Mouse (Mus musculus) layer of hippocampus, postnatal 36 days (tissue): ENCODE data around the gene Arhgap24. TPM values are rescaled to one million over a fixed set of nuclear protein-coding genes. Genes with fewer than 3 reads are reported as not detected.

Source experiments
- DNase-seq, 2 experiments: peaks; one replicate each; pipeline ENCODE4 v3.0.0; 2022
- total RNA-seq, 2 experiments: library from RNA; stranded (reverse); gene quantifications; 2 replicates each; pipeline ENCODE4 v1.2.3; 2021

Arhgap24 gene
- total RNA-seq, 2 experiments from 2014 or later, result 5.2 to 5.3 TPM

- DNase-seq, result no peak
These were observed 194.1 kb downstream of the Arhgap24 start for GRCm38 (mm10) chr5:102675326-102675725.

DNA sequence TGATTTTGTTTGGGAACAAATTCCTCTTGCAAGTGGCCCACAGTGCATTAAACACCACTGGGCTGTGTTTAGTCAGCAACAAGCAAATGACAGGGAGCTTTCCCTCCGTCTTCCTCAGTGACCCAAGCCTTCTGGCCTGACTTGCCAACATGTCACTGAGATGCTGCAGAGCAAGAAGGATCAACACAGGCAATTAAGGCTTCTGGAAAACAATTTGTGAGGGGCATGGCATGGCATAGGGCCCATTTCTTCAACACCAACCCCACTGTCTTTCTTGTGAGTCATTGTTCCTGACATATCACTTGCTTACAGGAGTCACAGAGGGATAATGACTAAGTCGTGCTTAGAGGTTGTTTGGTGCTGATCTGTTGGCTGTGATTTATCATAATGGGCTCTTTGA lies 196.0 kb downstream of the Arhgap24 start:
- DNase-seq, result no peak

DNA sequence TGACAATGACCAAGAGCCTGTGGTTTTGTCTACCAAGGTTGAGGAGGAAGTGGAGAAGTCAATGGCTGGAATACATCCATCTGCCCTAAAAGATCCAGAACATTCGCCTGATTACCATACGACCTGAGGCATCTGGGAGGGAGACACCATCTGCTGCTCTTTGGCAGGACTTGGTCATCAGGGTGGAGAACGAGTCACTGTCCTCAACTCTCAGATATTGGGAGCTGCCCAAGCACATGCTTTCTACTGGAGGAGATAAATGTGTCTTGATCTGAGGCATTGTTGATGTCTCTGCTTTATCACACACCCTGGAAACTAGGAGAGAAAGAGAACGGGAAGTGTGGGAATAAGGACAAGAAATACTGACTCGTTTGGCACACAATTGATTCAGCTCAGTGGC lies 206.5 kb downstream of the Arhgap24 start:
- no peak for DNase-seq

DNA sequence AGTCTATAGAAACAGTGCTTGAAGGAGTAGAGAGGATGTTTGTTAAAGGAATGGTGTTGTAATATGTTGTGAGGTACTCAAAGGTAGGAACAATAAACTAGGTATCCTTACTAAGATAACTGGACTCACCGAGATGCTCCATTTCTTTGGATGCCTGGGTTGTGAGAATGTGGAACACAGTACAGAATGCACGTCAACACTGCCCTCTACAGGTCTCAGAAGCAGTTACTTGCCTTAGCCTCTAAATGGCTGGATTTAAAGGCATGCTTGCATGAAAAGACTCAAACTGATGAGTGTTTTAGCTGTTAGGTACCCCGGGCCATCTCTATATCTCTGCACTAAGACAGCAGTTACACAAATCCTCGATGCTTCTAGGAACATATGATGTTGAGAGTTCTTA lies 211.3 kb downstream of the Arhgap24 start:
- DNase-seq, result peak; percentile 50 to 55

GRCm38 (mm10) chr5:102693192-102693591 lies 212.0 kb downstream of the Arhgap24 start:
- DNase-seq, result no peak

DNA sequence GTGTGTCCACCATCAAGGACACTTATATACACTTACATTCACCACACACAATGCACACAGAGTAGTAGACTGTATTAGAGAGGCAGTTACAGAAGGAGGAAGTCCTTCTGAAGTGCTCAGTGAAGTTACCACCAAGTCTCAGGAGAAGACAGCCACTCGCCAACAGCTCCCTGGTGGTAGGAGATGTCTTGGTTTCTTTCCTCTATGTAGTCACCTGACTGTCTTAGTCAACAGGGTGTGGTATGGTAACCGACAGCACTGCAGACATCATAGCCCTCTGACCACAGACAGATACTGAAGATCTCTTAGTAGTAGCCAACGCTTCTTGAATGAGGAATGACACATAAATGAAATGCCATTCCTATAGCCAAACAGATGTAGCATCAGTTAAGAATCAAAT lies 212.7 kb downstream of the Arhgap24 start:
- DNase-seq, result no peak

DNA sequence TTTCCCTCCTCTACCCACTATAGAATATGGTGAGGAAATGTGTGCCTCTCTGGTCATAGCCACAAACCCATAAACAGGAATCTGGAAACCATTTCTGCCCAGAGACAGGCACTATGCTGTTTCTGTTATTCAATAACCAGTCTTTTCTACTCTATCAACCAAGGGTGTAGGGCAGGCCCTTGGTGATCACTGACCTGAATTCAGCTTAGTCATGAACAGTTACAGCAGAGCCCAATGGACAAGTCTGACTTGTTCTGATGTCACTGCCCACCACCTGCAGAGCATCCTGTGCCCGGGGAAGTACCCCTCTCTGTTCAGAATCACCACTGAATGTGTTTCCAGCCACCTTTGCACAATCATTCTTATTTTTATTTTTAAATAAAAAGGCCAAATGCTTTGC lies 216.6 kb downstream of the Arhgap24 start:
- DNase-seq, result no peak

- DNase-seq, result no peak
These were observed 217.2 kb downstream of the Arhgap24 start for GRCm38 (mm10) chr5:102698396-102698795.

DNA sequence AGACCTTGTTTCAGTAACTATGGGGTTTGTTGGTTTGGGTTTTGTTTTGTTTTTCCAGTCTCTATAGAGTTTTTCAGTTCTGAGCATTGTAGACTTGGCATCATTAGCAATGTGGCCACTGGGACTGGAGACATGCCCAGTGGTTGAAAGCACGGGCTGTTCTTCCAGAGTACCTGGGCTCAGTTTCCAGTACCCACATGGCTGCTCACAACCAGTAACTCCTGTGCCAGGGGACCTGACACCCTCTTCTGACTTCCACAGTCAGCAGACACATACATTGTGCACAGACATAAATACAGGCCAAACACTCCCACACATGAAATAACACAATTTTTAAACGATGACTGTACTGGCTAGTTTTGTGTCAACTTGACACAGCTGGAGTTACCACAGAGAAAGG lies 217.7 kb downstream of the Arhgap24 start:
- DNase-seq, result no peak

GRCm38 (mm10) chr5:102702581-102702980 lies 221.4 kb downstream of the Arhgap24 start:
- DNase-seq, result no peak

- DNase-seq, result peak; percentile 44 to 49
These were observed 222.3 kb downstream of the Arhgap24 start for GRCm38 (mm10) chr5:102703325-102704099.

DNA sequence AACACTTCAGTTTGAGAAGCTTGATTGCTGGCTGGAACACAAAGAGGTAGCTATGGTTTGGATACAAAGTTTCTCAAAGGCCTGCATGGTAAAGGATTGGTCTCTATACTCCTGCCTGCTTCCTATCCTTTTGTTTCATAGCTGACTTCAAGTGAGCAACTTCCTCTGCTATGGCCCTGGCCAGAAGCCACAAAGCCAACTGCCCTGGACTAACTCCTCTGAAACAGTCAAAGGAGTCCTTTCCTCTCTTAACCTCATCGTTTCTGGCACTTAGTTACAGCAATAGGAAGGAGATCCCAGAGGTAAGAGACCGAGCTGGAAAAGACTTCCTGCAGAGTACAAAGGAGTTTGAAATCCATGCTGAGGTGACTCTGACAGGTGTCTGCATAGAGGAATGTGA lies 224.0 kb downstream of the Arhgap24 start:
- no peak for DNase-seq

GRCm38 (mm10) chr5:102710336-102710735 lies 229.1 kb downstream of the Arhgap24 start:
- DNase-seq, result no peak

DNA sequence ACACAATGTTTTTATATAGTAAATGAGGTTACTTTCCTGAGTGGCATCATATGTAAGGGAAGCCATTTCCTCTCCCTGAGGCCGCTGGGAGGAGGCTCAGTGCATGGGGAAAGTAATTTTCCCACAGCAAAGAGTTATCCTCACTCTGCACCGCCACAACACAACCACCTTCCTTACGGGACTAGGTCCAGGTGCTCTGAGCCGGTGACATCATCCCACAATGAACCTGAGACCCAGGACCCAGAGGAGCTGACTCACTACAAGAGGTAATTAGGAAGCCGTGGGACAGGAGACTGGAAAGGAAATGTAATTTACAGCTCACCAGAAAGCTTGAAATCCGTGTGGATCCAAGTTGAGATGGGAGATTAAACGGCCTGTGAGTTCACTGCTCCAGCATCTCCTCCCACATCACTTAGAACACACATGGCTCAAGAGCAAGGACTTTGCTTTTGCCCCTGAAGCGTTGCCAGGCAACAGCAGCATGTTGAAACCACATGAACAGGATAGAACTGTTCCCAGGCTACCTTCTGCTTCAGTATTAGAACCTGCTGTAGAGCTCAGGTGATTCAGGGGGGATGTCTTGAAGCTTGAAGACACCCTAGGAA lies 238.3 kb downstream of the Arhgap24 start:
- no peak for DNase-seq

DNA sequence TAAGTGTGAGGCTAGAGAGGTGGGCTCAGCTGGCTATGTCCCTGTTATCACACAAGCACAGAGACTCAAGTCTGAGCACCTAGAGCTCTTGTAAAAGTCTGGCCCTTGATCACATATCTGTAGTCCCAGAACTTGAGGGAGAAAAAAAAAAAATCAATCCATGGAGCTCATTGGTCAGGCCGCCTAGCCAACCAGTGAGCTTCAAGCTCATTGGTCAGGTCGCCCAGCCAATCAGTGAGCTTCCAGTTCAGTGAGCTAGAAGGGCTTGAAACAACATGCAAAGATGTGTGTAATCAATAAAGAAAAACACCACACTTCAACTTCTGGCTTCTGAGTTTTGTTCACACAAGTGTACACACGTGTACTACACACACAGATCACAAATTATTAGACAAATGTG lies 242.4 kb downstream of the Arhgap24 start:
- no peak for DNase-seq

- no peak for DNase-seq
These were observed 243.7 kb downstream of the Arhgap24 start for GRCm38 (mm10) chr5:102724813-102725348.

GRCm38 (mm10) chr5:102725365-102725764 lies 244.2 kb downstream of the Arhgap24 start:
- DNase-seq, result no peak

DNA sequence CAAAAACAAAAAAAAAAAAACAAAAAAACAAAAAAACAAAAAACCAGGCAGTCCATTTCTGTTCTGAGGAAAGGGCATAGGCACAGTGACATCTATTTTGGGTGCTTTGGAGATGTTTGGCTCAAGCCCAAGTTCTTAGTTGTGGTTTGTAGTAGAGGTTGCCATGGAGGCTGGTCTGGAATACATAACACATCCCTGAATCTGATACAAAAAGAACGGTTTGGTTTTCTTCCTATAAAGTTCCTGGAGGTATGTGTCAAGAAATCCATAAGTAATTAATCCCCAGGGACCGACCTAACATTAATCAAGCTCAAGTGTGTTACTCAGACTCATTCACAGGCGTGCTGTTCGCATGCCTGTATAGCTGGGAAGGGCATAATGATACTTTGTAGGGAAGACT lies 245.8 kb downstream of the Arhgap24 start:
- no peak for DNase-seq

DNA sequence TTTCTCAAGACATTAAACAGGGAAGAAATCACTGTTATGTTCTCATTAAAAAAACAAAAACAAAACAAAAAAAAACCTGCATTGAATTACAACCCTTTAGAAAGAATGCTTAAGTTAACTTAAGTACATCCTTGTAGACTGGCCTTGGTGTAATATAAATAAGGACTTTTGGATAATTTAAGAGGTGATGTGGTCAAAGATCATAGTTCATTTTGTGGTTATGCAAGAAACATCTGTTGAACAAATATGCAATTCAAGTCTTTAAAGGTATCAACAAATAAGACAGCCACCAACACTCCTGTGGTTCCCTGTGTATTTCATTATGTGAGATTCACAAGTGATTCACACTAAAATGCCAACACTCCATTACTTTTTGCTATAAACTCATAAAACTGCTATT lies 247.3 kb downstream of the Arhgap24 start:
- DNase-seq, result no peak

- no peak for DNase-seq
These were observed 248.3 kb downstream of the Arhgap24 start for GRCm38 (mm10) chr5:102729476-102729875.

GRCm38 (mm10) chr5:102736131-102736530 lies 254.9 kb downstream of the Arhgap24 start:
- DNase-seq, result no peak

DNA sequence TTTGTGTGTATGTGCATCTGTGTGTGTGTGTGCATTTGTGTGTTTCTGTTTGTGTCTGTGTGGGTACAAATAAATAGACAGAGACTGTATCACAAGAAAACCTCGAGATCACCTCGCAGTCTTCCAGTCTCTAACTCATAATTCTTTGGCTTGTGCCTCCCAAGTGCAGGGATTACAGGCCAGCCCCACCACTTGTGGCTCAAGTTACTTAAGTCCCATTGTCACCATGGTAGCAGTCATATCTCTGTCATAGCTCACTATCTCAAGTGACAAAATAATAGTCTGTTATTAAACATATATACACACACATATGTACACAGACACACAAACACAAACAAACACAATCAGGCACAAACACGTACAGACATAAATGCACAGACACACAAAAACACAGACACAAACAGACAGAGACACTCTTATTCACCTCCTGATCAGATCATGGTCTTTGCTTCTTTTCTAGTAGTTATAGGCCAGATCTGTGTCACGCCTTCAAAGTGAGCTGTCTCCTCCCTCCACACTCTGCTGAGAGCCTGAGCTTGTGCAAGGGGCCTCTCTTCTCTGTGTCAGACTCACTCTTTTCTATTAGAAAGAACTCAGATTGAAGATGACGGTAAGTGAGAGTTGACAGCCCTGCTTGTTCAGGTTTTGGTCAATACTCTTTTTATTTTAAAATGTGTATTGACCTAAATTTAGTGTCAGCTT lies 261.5 kb downstream of the Arhgap24 start:
- no peak for DNase-seq

DNA sequence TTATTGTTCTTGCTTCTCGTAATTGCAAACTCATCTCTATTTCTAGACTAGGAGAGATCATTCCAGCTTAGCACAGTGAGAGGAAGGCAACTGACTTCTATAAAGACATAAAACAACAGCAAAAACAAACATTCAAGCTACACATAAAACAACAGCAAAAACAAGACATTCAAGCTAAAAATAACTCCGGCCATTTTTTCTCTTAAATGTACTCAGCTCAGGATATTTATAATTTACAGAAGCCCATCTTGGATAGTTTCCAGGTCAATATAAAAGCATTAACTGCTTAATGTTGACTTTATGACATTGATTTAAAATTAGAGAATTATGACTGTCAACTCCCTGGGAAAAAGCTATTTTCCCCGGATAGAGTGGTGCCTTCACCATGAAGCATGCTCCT lies 262.2 kb downstream of the Arhgap24 start:
- no peak for DNase-seq
